In genomic region chr12:13303037-13303436, GRCm38 (mm10) we compare ENCODE assay signal across 27 mouse cellular contexts. TPM values are rescaled to one million over a fixed set of nuclear protein-coding genes. Genes with fewer than 3 reads are reported as not detected.
DNase-seq lines count a peak whose midpoint lies in the region; ATAC-seq lines count a peak whose summit lies in the region.
"Had no signal": no experiment of that assay in that cellular context is flagged by ENCODE, and none has a peak within 500 bp of the region (broad histone marks: within the 10 kb centered on the region; RNA-seq: fewer than 3 reads in every experiment).

No protein-coding gene starts in this region.

- no peak for ATAC-seq in embryonic facial prominence, embryonic 11.5 days (replicated peaks; ENCODE audit: insufficient number of reproducible peaks, low FRiP score, low TSS enrichment, low read depth)
- ATAC-seq in embryonic facial prominence, embryonic 14.5 days (ENCODE audit: low read depth), result no peak
- ATAC-seq: activated CD4-positive, CD25-positive, alpha-beta regulatory T cell, adult 4 months; forebrain, embryonic 16.5 days; intestine, postnatal 0 days; liver, postnatal 0 days; lung, postnatal 0 days; midbrain, embryonic 15.5 days had no signal

- H3K4me2 ChIP-seq in embryonic facial prominence, embryonic 11.5 days (ENCODE audit: low read depth, low read length), result no peak overlapping the region
- no peak overlapping the region for H3K4me2 ChIP-seq in embryonic facial prominence, embryonic 14.5 days (ENCODE audit: low read depth, low read length)
- H3K4me2 ChIP-seq: hindbrain, embryonic 12.5 days; limb, embryonic 12.5 days; liver, embryonic 11.5 days; midbrain, embryonic 15.5 days; neural tube, embryonic 13.5 days; stomach, embryonic 15.5 days had no signal

- no peak overlapping the region for H3K4me3 ChIP-seq in embryonic facial prominence, embryonic 11.5 days (ENCODE audit: low read depth, low read length)
- H3K4me3 ChIP-seq in embryonic facial prominence, embryonic 10.5 days, result no peak overlapping the region
- no peak overlapping the region for H3K4me3 ChIP-seq in embryonic facial prominence, embryonic 14.5 days (ENCODE audit: low read depth, low read length)
- H3K4me3 ChIP-seq: forebrain, embryonic 10.5 days; hindbrain, embryonic 12.5 days; limb, embryonic 12.5 days; midbrain, embryonic 15.5 days; neural tube, embryonic 13.5 days; stomach, embryonic 15.5 days had no signal

- no peaks in the 10 kb centered on the region for H3K27me3 ChIP-seq in embryonic facial prominence, embryonic 11.5 days (ENCODE audit: control insufficient read depth, insufficient read depth, low read length)
- no peaks in the 10 kb centered on the region for H3K27me3 ChIP-seq in embryonic facial prominence, embryonic 10.5 days (replicated peaks; ENCODE audit: low read depth, poor library complexity, severe bottlenecking)
- H3K27me3 ChIP-seq in embryonic facial prominence, embryonic 14.5 days (replicated peaks; ENCODE audit: control insufficient read depth, insufficient read depth, low read length), result no peaks in the 10 kb centered on the region
- H3K27me3 ChIP-seq: hindbrain, embryonic 12.5 days; limb, embryonic 12.5 days; midbrain, embryonic 15.5 days; neural tube, embryonic 13.5 days; stomach, embryonic 15.5 days had no signal

- H3K4me1 ChIP-seq in embryonic facial prominence, embryonic 11.5 days (ENCODE audit: control insufficient read depth, insufficient read depth, low read length), result no peaks in the 10 kb centered on the region
- H3K4me1 ChIP-seq in embryonic facial prominence, embryonic 10.5 days, result no peaks in the 10 kb centered on the region
- no peaks in the 10 kb centered on the region for H3K4me1 ChIP-seq in embryonic facial prominence, embryonic 14.5 days (ENCODE audit: control insufficient read depth, insufficient read depth, low read length)
- H3K4me1 ChIP-seq: forebrain, embryonic 10.5 days; hindbrain, embryonic 12.5 days; limb, embryonic 12.5 days; midbrain, embryonic 15.5 days; neural tube, embryonic 13.5 days; stomach, embryonic 15.5 days had no signal

- H3K9me3 ChIP-seq in embryonic facial prominence, embryonic 11.5 days (replicated peaks; ENCODE audit: control insufficient read depth, low read length), result no peaks in the 10 kb centered on the region
- H3K9me3 ChIP-seq in embryonic facial prominence, embryonic 10.5 days, result no peaks in the 10 kb centered on the region
- H3K9me3 ChIP-seq in embryonic facial prominence, embryonic 14.5 days (ENCODE audit: control insufficient read depth, low read length), result no peaks in the 10 kb centered on the region
- H3K9me3 ChIP-seq: forebrain, embryonic 10.5 days; hindbrain, embryonic 12.5 days; limb, embryonic 12.5 days; midbrain, embryonic 15.5 days; neural tube, embryonic 13.5 days; stomach, embryonic 15.5 days had no signal

- peak; percentile 10 for DNase-seq in cerebellum, adult 11-12 months
- DNase-seq in cerebellum, postnatal 36 days, result no peak
- DNase-seq in embryonic facial prominence, embryonic 11.5 days (ENCODE audit: low spot score), result peak; percentile 1
- DNase-seq in embryonic facial prominence, embryonic 10.5 days (ENCODE audit: low spot score), result no peak
- peak; percentile 47 for DNase-seq in left cerebral cortex, adult 11 months (ENCODE audit: low spot score)
- no peak for DNase-seq in left cerebral cortex, postnatal 10 days (ENCODE audit: extremely low spot score in 1 of 2, low spot score in 2 of 2)
- peak; percentile 24 for DNase-seq in embryonic facial prominence, embryonic 14.5 days (ENCODE audit: low spot score)
- DNase-seq in thymus, postnatal 4 days, result no peak
- DNase-seq: adrenal gland, postnatal 10 days; gastrocnemius, postnatal 36 days; kidney, postnatal 25 days; liver, postnatal 0 days; retina, postnatal 1 day; right cerebral cortex, postnatal 4 days; thymus, adult 2 months had no signal

- H3K36me3 ChIP-seq in embryonic facial prominence, embryonic 11.5 days (replicated peaks; ENCODE audit: control insufficient read depth, insufficient read depth, low read depth, low read length), result no peaks in the 10 kb centered on the region
- peaks cover 23% of the 10 kb centered on the region for H3K36me3 ChIP-seq in embryonic facial prominence, embryonic 10.5 days (replicated peaks)
- peaks cover 14% of the 10 kb centered on the region; the same call in 1 of the 2 replicates for H3K36me3 ChIP-seq in embryonic facial prominence, embryonic 14.5 days (ENCODE audit: control insufficient read depth, insufficient read depth, low read length)
- H3K36me3 ChIP-seq: midbrain, embryonic 15.5 days; stomach, embryonic 15.5 days had no signal

- 56% methylated on average over 3 of the region's 3 CpGs for WGBS in embryonic facial prominence, embryonic 11.5 days
- 69% methylated on average over 3 of the region's 3 CpGs for WGBS in embryonic facial prominence, embryonic 10.5 days
- 37% methylated on average over 3 of the region's 3 CpGs for WGBS in embryonic facial prominence, embryonic 14.5 days

- intact Hi-C loops in left cerebral cortex, postnatal 10 days (cut with DNase I), result no loop called here

- no peak overlapping the region for H3K9ac ChIP-seq in embryonic facial prominence, embryonic 11.5 days (replicated peaks; ENCODE audit: low read length)
- no peak overlapping the region for H3K9ac ChIP-seq in embryonic facial prominence, embryonic 14.5 days (ENCODE audit: low read depth, low read length)
- H3K9ac ChIP-seq: hindbrain, embryonic 12.5 days; limb, embryonic 12.5 days; liver, postnatal 0 days; midbrain, embryonic 15.5 days; neural tube, embryonic 13.5 days; stomach, embryonic 15.5 days had no signal

- no peak overlapping the region for H3K27ac ChIP-seq in embryonic facial prominence, embryonic 11.5 days (replicated peaks; ENCODE audit: low read depth, low read length)
- H3K27ac ChIP-seq in embryonic facial prominence, embryonic 10.5 days (replicated peaks), result no peak overlapping the region
- 0 out of 2 replicates have a peak overlapping the region, but pooled peaks have one; percentile 1 for H3K27ac ChIP-seq in embryonic facial prominence, embryonic 14.5 days (replicated peaks; ENCODE audit: low read depth, low read length)
- H3K27ac ChIP-seq: forebrain, embryonic 10.5 days; hindbrain, embryonic 12.5 days; limb, embryonic 12.5 days; macrophage; midbrain, embryonic 15.5 days; neural tube, embryonic 13.5 days; stomach, embryonic 15.5 days had no signal

RNA-seq across cellular contexts. Expression of gene Nbas, which starts 34.1 kb away (rescaled TPM):
- polyA plus RNA-seq in embryonic facial prominence, embryonic 11.5 days (2014; fragmentation: Nextera tagmentation; extraction: Ambion mirVana), result 14.3 and 14.9 TPM in 2 replicates
- polyA plus RNA-seq in embryonic facial prominence, embryonic 10.5 days (2016; fragmentation: Nextera tagmentation; extraction: Ambion mirVana), result 16.2 and 17.2 TPM in 2 replicates
- 10 to 100 TPM; 30.8 to 33.0 TPM for total RNA-seq in left cerebral cortex, postnatal 10 days (2021)
- polyA plus RNA-seq in embryonic facial prominence, embryonic 14.5 days (2014; fragmentation: Nextera tagmentation; extraction: Ambion mirVana), result 20.9 and 22.3 TPM in 2 replicates

RNA-seq across cellular contexts. Expression of gene Ddx1, which starts 54.0 kb away (rescaled TPM):
- polyA plus RNA-seq in embryonic facial prominence, embryonic 11.5 days (2014; fragmentation: Nextera tagmentation; extraction: Ambion mirVana), result 206 and 216 TPM in 2 replicates
- polyA plus RNA-seq in embryonic facial prominence, embryonic 10.5 days (2016; fragmentation: Nextera tagmentation; extraction: Ambion mirVana), result 199 and 202 TPM in 2 replicates
- total RNA-seq in left cerebral cortex, postnatal 10 days (2021), result 100 to 1,000 TPM; 136 to 148 TPM
- 128 and 148 TPM in 2 replicates for polyA plus RNA-seq in embryonic facial prominence, embryonic 14.5 days (2014; fragmentation: Nextera tagmentation; extraction: Ambion mirVana)

Comparison
In these comparisons a context has a peak if more than half of its experiments do, and no peak if none do; other contexts are left out.
1. DNase-seq: peak in cerebellum, adult 11-12 months (single experiment), embryonic facial prominence, embryonic 11.5 days (single experiment), left cerebral cortex, adult 11 months (single experiment) and embryonic facial prominence, embryonic 14.5 days (single experiment); none in cerebellum, postnatal 36 days (0 of 2), embryonic facial prominence, embryonic 10.5 days (single experiment), left cerebral cortex, postnatal 10 days (0 of 2) and thymus, postnatal 4 days (single experiment).